9 mouse cellular contexts compared by ENCODE assay signal in the genomic region with DNA sequence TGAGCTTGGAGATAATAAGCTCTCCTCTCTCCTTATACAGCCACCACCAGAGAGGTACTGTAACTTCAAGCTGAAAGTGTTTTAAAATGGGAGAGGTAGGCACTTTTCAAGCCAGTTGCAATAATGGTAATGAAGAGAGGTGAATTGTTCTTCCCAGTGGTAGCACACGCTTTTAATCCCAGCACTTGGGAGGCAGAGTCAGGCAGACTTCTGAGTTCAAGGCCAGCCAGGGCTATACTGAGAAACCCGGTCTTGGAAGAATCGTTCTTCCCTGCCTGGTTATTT. TPM values are rescaled to one million over a fixed set of nuclear protein-coding genes. Genes with fewer than 3 reads are reported as not detected.
DNase-seq lines count a peak whose midpoint lies in the region; ATAC-seq and TF ChIP-seq lines count a peak whose summit lies in the region.
"Had no signal": no experiment of that assay in that cellular context is flagged by ENCODE, and none has a peak within 500 bp of the region (broad histone marks: within the 10 kb centered on the region; RNA-seq: fewer than 3 reads in every experiment).

No protein-coding gene starts in this region.

- H3K4me1 ChIP-seq in heart, embryonic 10.5 days: peaks cover 9% of the 10 kb centered on the region; the same call in 1 of the 2 replicates
- H3K4me1 ChIP-seq in ES-E14 (ENCODE audit: control insufficient read depth in 2 of 2, insufficient read depth in 2 of 2, low read length in 2 of 2, poor library complexity in 1 of 2): peaks cover 2 to 4% of the 10 kb centered on the region in 2 experiments; a peak in 2 of 4 replicates
- H3K4me1 ChIP-seq in forebrain, postnatal 0 days (ENCODE audit: insufficient read depth): peaks cover 8% of the 10 kb centered on the region

- peak overlapping the region; percentile 99 for H3K4me3 ChIP-seq in heart, embryonic 10.5 days
- H3K4me3 ChIP-seq in ES-E14 (ENCODE audit: insufficient read depth in 1 of 2, low read depth in 1 of 2, low read length in 2 of 2, poor library complexity in 1 of 2, severe bottlenecking in 1 of 2) (peak overlapping the region; percentile 71 to 95; a peak in 3 of 4 replicates), macrophage (ENCODE audit: inconsistent target) (peak overlapping the region; percentile 26)
- H3K4me3 ChIP-seq in forebrain, postnatal 0 days (ENCODE audit: low read depth, low read length): peak overlapping the region; percentile 100

- peak overlapping the region; percentile 60 for H3K4me2 ChIP-seq in forebrain, postnatal 0 days (ENCODE audit: low read depth)

- peaks cover 16% of the 10 kb centered on the region for H3K36me3 ChIP-seq in heart, embryonic 10.5 days
- H3K36me3 ChIP-seq in ES-E14 (ENCODE audit: control insufficient read depth, insufficient read depth, low read length, poor library complexity, severe bottlenecking): no peaks in the 10 kb centered on the region
- H3K36me3 ChIP-seq in forebrain, postnatal 0 days (ENCODE audit: insufficient read depth): peaks cover 1% of the 10 kb centered on the region; the same call in 1 of the 2 replicates
- 0 out of 2 replicates have a peak, but pooled peaks cover 4% of the 10 kb centered on the region for H3K36me3 ChIP-seq in macrophage (ENCODE audit: inconsistent target)

- 77% methylated on average over 3 of the region's 3 CpGs for WGBS in heart, embryonic 10.5 days
- 70% methylated on average over 3 of the region's 3 CpGs for WGBS in forebrain, postnatal 0 days
- 75% methylated on average over 3 of the region's 3 CpGs for WGBS in macrophage (ENCODE audit: missing documents)

- H3K27me3 ChIP-seq in heart, embryonic 10.5 days (ENCODE audit: insufficient read depth, poor library complexity, severe bottlenecking): no peaks in the 10 kb centered on the region
- H3K27me3 ChIP-seq in forebrain, postnatal 0 days (ENCODE audit: insufficient read depth, low read length): no peaks in the 10 kb centered on the region

- no peak for DNase-seq in heart, embryonic 10.5 days (ENCODE audit: low spot score)
- DNase-seq in heart, postnatal 14 days: no peak
- no peak for DNase-seq in ES-E14 (ENCODE audit: low read depth, low spot score)
- no peak for DNase-seq in forebrain, postnatal 0 days
- DNase-seq in yolk sac, embryonic 10.5 days (ENCODE audit: low spot score): no peak
- DNase-seq in left cerebral cortex, adult 9 months (ENCODE audit: low spot score in 2 of 2): no peak
- no peak for DNase-seq in gastrocnemius, postnatal 36 days

- ATAC-seq in forebrain, postnatal 0 days: peak; percentile 8; the same call in 1 of the 2 replicates

- no peaks in the 10 kb centered on the region for H3K9me3 ChIP-seq in heart, embryonic 10.5 days
- no peaks in the 10 kb centered on the region for H3K9me3 ChIP-seq in ES-E14 (ENCODE audit: control insufficient read depth, insufficient read depth, low read depth, low read length)
- H3K9me3 ChIP-seq in forebrain, postnatal 0 days (ENCODE audit: low read length): no peaks in the 10 kb centered on the region

- in situ Hi-C loops in ES-E14 (cut with MboI; ENCODE audit: low sequenced_read_pairs in 2 of 2, unreplicated experiment in 2 of 2): no loop called here

- intact Hi-C loops in heart, postnatal 14 days (cut with DNase I): loop anchor here (2.0 kb wide), 1 partner anchor 166 kb away; no protein-coding TSS in a partner anchor
- intact Hi-C loops in gastrocnemius, postnatal 36 days (cut with DNase I): loop anchor here (5.0 kb wide), 1 partner anchor 165 kb away; no protein-coding TSS in a partner anchor

- H3K79me2 ChIP-seq in macrophage (ENCODE audit: inconsistent target): peaks cover 35% of the 10 kb centered on the region

- H3K27ac ChIP-seq in heart, embryonic 10.5 days: peak overlapping the region; percentile 100
- H3K27ac ChIP-seq in ES-E14 (ENCODE audit: insufficient read depth, low read depth, low read length, poor library complexity, severe bottlenecking) (no peak overlapping the region), macrophage (0 out of 2 replicates have a peak overlapping the region, but pooled peaks have one; percentile 17)
- H3K27ac ChIP-seq in forebrain, postnatal 0 days (ENCODE audit: low read depth, low read length): peak overlapping the region; percentile 99

- TF ChIP-seq CTCF in forebrain, postnatal 0 days (IDR thresholded peaks at IDR 0.05; ENCODE audit: low read depth): no peak

- H3K9ac ChIP-seq in ES-E14 (ENCODE audit: insufficient read depth, low read depth, low read length, poor library complexity, severe bottlenecking): no peak overlapping the region
- peak overlapping the region; percentile 100 for H3K9ac ChIP-seq in forebrain, postnatal 0 days

TF ChIP-seq in ES-E14, 5 proteins besides CTCF, POLR2A, EP300 and RAD21:
- TF ChIP-seq ZNF384 (IDR thresholded peaks at IDR 0.05; ENCODE audit: low read depth, low read length) (no peak), HCFC1 (IDR thresholded peaks at IDR 0.05; ENCODE audit: borderline replicate concordance, insufficient read depth, low read length) (no peak), CHD2 (IDR thresholded peaks at IDR 0.05; ENCODE audit: low read depth, low read length) (no peak), ZC3H11A (IDR thresholded peaks at IDR 0.05; ENCODE audit: borderline replicate concordance, low read depth, low read length) (no peak), MAFK (IDR thresholded peaks at IDR 0.05; ENCODE audit: insufficient read depth, low read depth, low read length) (no peak)

RNA-seq across cellular contexts. Expression of a gene that starts 0.7 kb away (rescaled TPM):
- 60.5 and 67.7 TPM in 2 replicates for polyA plus RNA-seq in heart, embryonic 10.5 days (2016; fragmentation: Nextera tagmentation; extraction: Ambion mirVana)
- total RNA-seq in heart, postnatal 14 days (2021): 10 to 100 TPM; 74.0 to 80.5 TPM
- 133 and 148 TPM in 2 replicates for total RNA-seq in ES-E14 (2012; rRNA removed)
- 70.6 and 73.5 TPM in 2 replicates for total RNA-seq in forebrain, postnatal 0 days (2014; rRNA removed)
- polyA plus RNA-seq in forebrain, postnatal 0 days (2015; fragmentation: Nextera tagmentation; extraction: Ambion mirVana): 15.1 and 16.2 TPM in 2 replicates
- 100 to 1,000 TPM in 12 of 26 experiments, 10 to 100 TPM in 14; 29.0 to 143 (median 86.4) TPM for total RNA-seq in macrophage (2018; cell fraction: chromatin; rRNA removed)
- total RNA-seq in macrophage (2018; cell fraction: cytosol; rRNA removed): 10 to 100 TPM; 41.8 to 72.5 (median 57.5) TPM
- total RNA-seq in macrophage (2018; cell fraction: nucleus; rRNA removed): 100 to 1,000 TPM in 2 of 26 experiments, 10 to 100 TPM in 24; 32.3 to 124 (median 65.5) TPM
- polyA plus RNA-seq in macrophage (2018): 25.1 to 51.3 TPM (median 32.1 TPM) in 3 replicates
- total RNA-seq in gastrocnemius, postnatal 36 days (2021): 10 to 100 TPM; 29.3 to 30.8 TPM

RNA-seq across cellular contexts. Expression of a gene that starts 57.5 kb away (rescaled TPM):
- not detected in 2 replicates for polyA plus RNA-seq in heart, embryonic 10.5 days (2016; fragmentation: Nextera tagmentation; extraction: Ambion mirVana)
- total RNA-seq in heart, postnatal 14 days (2021): not detected
- total RNA-seq in ES-E14 (2012; rRNA removed): not detected in 2 replicates
- not detected in 2 replicates for total RNA-seq in forebrain, postnatal 0 days (2014; rRNA removed)
- not detected in 2 replicates for polyA plus RNA-seq in forebrain, postnatal 0 days (2015; fragmentation: Nextera tagmentation; extraction: Ambion mirVana)
- total RNA-seq in macrophage (2018; cell fraction: chromatin; rRNA removed): not detected
- not detected for total RNA-seq in macrophage (2018; cell fraction: cytosol; rRNA removed)
- not detected for total RNA-seq in macrophage (2018; cell fraction: nucleus; rRNA removed)
- polyA plus RNA-seq in macrophage (2018): not detected in 3 replicates
- not detected for total RNA-seq in gastrocnemius, postnatal 36 days (2021)
- polyA plus RNA-seq: C2C12 had no signal

Comparison
In these comparisons a context has a peak if more than half of its experiments do, and no peak if none do; other contexts are left out.
1. H3K4me3 ChIP-seq: peak in every context shown above with its lines; median percentile 100 in forebrain, postnatal 0 days; 99 in heart, embryonic 10.5 days; 83 in ES-E14; 26 in macrophage.